Mouse (Mus musculus): ENCODE results near the gene Gpr165.
A peak's percentile ranks its signal among the peaks of the same experiment; 100 is the strongest.

Gpr165 gene

GRCm38 (mm10) chrX:96712907-96713774, at the start of gene Gpr165:
TSS of gene Gpr165 (plus strand) at chrX:96713441.
- DNase-seq (ENCODE audit: low spot score), result peak; percentile 2

- DNase-seq (ENCODE audit: low spot score), result no peak
These were observed 38.4 kb upstream of the Gpr165 start for GRCm38 (mm10) chrX:96674871-96675270.

All from ovary, postnatal 10 days (tissue).